25 mouse cellular contexts compared by ENCODE assay signal in the genomic region with DNA sequence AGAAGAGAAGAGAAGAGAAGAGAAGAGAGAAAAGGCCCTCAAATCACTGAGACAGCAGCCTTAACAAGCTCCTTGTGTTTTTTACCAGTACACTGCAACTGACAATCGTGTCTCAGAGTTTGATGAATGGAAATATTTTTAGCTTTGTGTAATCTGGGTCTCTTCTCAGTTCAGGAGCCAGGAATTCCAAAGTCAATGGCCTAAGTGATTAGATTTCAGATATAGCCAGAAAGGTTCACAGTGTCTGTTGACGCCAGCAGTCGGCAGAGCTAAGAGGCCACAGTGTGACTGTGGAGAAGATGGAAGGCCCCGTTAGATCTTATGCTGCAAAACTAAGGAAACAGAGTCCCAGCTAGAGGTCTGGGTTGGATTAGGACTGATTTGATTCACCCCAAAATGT.
DNase-seq lines count a peak whose midpoint lies in the region; ATAC-seq and TF ChIP-seq lines count a peak whose summit lies in the region.
"Had no signal": no experiment of that assay in that cellular context is flagged by ENCODE, and none has a peak within 500 bp of the region (broad histone marks: within the 10 kb centered on the region; RNA-seq: fewer than 3 reads in every experiment).

No protein-coding gene starts in this region.

- no peak for TF ChIP-seq POLR2A in cerebellum, adult 2 months (IDR thresholded peaks at IDR 0.05; ENCODE audit: borderline replicate concordance, insufficient read depth, low read length)

- no peak for TF ChIP-seq CTCF in heart, postnatal 0 days (IDR thresholded peaks at IDR 0.05; ENCODE audit: low read depth)
- no peak for TF ChIP-seq CTCF in cerebellum, adult 2 months (IDR thresholded peaks at IDR 0.05; ENCODE audit: borderline replicate concordance, insufficient read depth, low read depth, low read length)

- ATAC-seq in heart, embryonic 11.5 days (replicated peaks; ENCODE audit: insufficient number of reproducible peaks, low FRiP score, low TSS enrichment), result peak; percentile 52; the same call in 1 of the 2 replicates
- no peak for ATAC-seq in heart, postnatal 0 days (ENCODE audit: insufficient read depth, low read depth)
- ATAC-seq: inflammation-experienced regulatory T-cells, adult 6 months had no signal

- intact Hi-C loops in heart, postnatal 36 days (cut with DNase I), result no loop called here

- H3K36me3 ChIP-seq in heart, embryonic 11.5 days (ENCODE audit: control insufficient read depth, insufficient read depth, low read length), result no peaks in the 10 kb centered on the region
- H3K36me3 ChIP-seq in heart, postnatal 0 days (replicated peaks; ENCODE audit: control insufficient read depth, insufficient read depth, low read length), result no peaks in the 10 kb centered on the region
- H3K36me3 ChIP-seq: forebrain, embryonic 12.5 days; liver, embryonic 15.5 days; neural tube, embryonic 15.5 days had no signal

- H3K27me3 ChIP-seq in heart, embryonic 11.5 days (ENCODE audit: control insufficient read depth, insufficient read depth, low read length), result no peaks in the 10 kb centered on the region
- no peaks in the 10 kb centered on the region for H3K27me3 ChIP-seq in heart, postnatal 0 days (ENCODE audit: control insufficient read depth, insufficient read depth, low read length)
- no peaks in the 10 kb centered on the region for H3K27me3 ChIP-seq in cerebellum, adult 2 months (ENCODE audit: control insufficient read depth, insufficient read depth, low read length)
- H3K27me3 ChIP-seq: forebrain, embryonic 12.5 days; limb, embryonic 15.5 days; liver, embryonic 15.5 days; neural tube, embryonic 15.5 days had no signal

- TF ChIP-seq EP300 in heart, postnatal 0 days (IDR thresholded peaks at IDR 0.05; ENCODE audit: low read depth), result no peak

- H3K9me3 ChIP-seq in heart, embryonic 11.5 days (replicated peaks; ENCODE audit: control insufficient read depth, low read length), result no peaks in the 10 kb centered on the region
- H3K9me3 ChIP-seq in heart, postnatal 0 days (replicated peaks; ENCODE audit: control insufficient read depth, low read length), result no peaks in the 10 kb centered on the region
- H3K9me3 ChIP-seq: forebrain, embryonic 12.5 days; limb, embryonic 15.5 days; liver, embryonic 15.5 days; neural tube, embryonic 15.5 days had no signal

- WGBS in heart, embryonic 11.5 days (ENCODE audit: insufficient replicate concordance), result 14% methylated on average over 4 of the region's 4 CpGs
- 12% methylated on average over 4 of the region's 4 CpGs for WGBS in heart, postnatal 0 days
- 76% methylated on average over 4 of the region's 4 CpGs for WGBS in cerebellum, adult 2 months

- no peak overlapping the region for H3K4me2 ChIP-seq in heart, embryonic 11.5 days
- H3K4me2 ChIP-seq in heart, postnatal 0 days (ENCODE audit: low read depth, low read length), result no peak overlapping the region
- H3K4me2 ChIP-seq: forebrain, embryonic 12.5 days; hindbrain, embryonic 14.5 days; limb, embryonic 15.5 days; liver, embryonic 15.5 days; midbrain, embryonic 11.5 days; neural tube, embryonic 15.5 days had no signal

- no peak overlapping the region for H3K9ac ChIP-seq in heart, embryonic 11.5 days (ENCODE audit: low read depth, low read length)
- H3K9ac ChIP-seq in heart, postnatal 0 days (replicated peaks; ENCODE audit: low read depth, low read length), result no peak overlapping the region
- H3K9ac ChIP-seq: forebrain, embryonic 12.5 days; hindbrain, embryonic 14.5 days; limb, embryonic 15.5 days; liver, embryonic 15.5 days; neural tube, embryonic 15.5 days had no signal

- no peak overlapping the region for H3K4me3 ChIP-seq in heart, embryonic 11.5 days (ENCODE audit: low read depth, low read length)
- no peak overlapping the region for H3K4me3 ChIP-seq in heart, postnatal 0 days (ENCODE audit: low read depth, low read length)
- H3K4me3 ChIP-seq in cerebellum, adult 2 months (replicated peaks; ENCODE audit: insufficient read depth, low read depth, low read length), result no peak overlapping the region
- H3K4me3 ChIP-seq: erythroblast, embryonic 14.5 days; forebrain, embryonic 12.5 days; left cerebral cortex, adult 2 months; limb, embryonic 15.5 days; liver, embryonic 15.5 days; neural tube, embryonic 15.5 days had no signal

- H3K4me1 ChIP-seq in heart, embryonic 11.5 days (ENCODE audit: control insufficient read depth, insufficient read depth, low read length), result peaks cover 10% of the 10 kb centered on the region
- peaks cover 6% of the 10 kb centered on the region for H3K4me1 ChIP-seq in heart, postnatal 0 days (ENCODE audit: control insufficient read depth, insufficient read depth)
- no peaks in the 10 kb centered on the region for H3K4me1 ChIP-seq in cerebellum, adult 2 months (ENCODE audit: control insufficient read depth, insufficient read depth, low read length)
- H3K4me1 ChIP-seq: forebrain, embryonic 12.5 days; limb, embryonic 15.5 days; liver, embryonic 15.5 days; neural tube, embryonic 15.5 days had no signal

- H3K27ac ChIP-seq in heart, embryonic 11.5 days (ENCODE audit: low read depth, low read length), result peak overlapping the region; percentile 46
- H3K27ac ChIP-seq in heart, postnatal 0 days (ENCODE audit: low read depth), result peak overlapping the region; percentile 34; the same call in 1 of the 2 replicates
- H3K27ac ChIP-seq in cerebellum, adult 2 months (ENCODE audit: insufficient read depth, low read length), result no peak overlapping the region
- H3K27ac ChIP-seq: forebrain, embryonic 12.5 days; hindbrain, embryonic 14.5 days; left cerebral cortex, adult 2 months; limb, embryonic 15.5 days; liver, embryonic 15.5 days; neural tube, embryonic 15.5 days had no signal

- DNase-seq in heart, postnatal 36 days, result no peak
- DNase-seq in heart, postnatal 0 days (ENCODE audit: low spot score), result no peak
- no peak for DNase-seq in heart, adult 11 months
- peak; percentile 34 for DNase-seq in 3T3-L1 (ENCODE audit: low read depth, low spot score)
- DNase-seq in NIH3T3 (ENCODE audit: low read depth), result peak; percentile 7
- DNase-seq in cerebellum, adult 2 months, result no peak
- DNase-seq: adrenal gland, postnatal 25 days; cerebellum, adult 9-10 months; gastrocnemius, postnatal 25 days; heart, postnatal 4 days; kidney, adult 18-20 months; kidney, postnatal 10 days; left cerebral cortex, postnatal 4 days; thymus, adult 18-20 months; thymus, postnatal 36 days had no signal

Comparison
In these comparisons a context has a peak if more than half of its experiments do, and no peak if none do; other contexts are left out.
1. DNase-seq: peak in 3T3-L1 (single experiment) and NIH3T3 (single experiment); none in heart, postnatal 36 days (0 of 2), heart, postnatal 0 days (single experiment), heart, adult 11 months (single experiment) and cerebellum, adult 2 months (0 of 2).